Mouse (Mus musculus) heart, embryonic 16.5 days (tissue): ENCODE results near the gene 4930402H24Rik. TPM values are rescaled to one million over a fixed set of nuclear protein-coding genes. Genes with fewer than 3 reads are reported as not detected.

Experiments
- ATAC-seq: fragments of 200-750 bp; cut with Nextera tagmentation; replicated peaks from 2 replicates; pipeline ENCODE4 v1.8.0; 2017; ENCODE audit warnings: moderate number of reproducible peaks; ENCODE audit not compliant: insufficient read depth, low FRiP score; ENCODE audit errors: extremely low read depth
- H3K27ac ChIP-seq: fragments of 300-500 bp; sonication (generic); 2 replicates; pipeline ENCODE4 v1.5.1; 2014; ENCODE audit warnings: mild to moderate bottlenecking, low read length, control low read depth, moderate library complexity
- H3K27me3 ChIP-seq: fragments of 300-500 bp; sonication (generic); 2 replicates; pipeline ENCODE4 v1.6.1; 2014; ENCODE audit warnings: low read length, mixed read lengths; ENCODE audit not compliant: control insufficient read depth, insufficient read depth
- H3K36me3 ChIP-seq: fragments of 300-500 bp; sonication (generic); 2 replicates; pipeline ENCODE4 v1.6.1; 2014; ENCODE audit not compliant: control insufficient read depth, insufficient read depth
- H3K4me1 ChIP-seq: fragments of 300-500 bp; sonication (generic); 2 replicates; pipeline ENCODE4 v1.6.1; 2014; ENCODE audit warnings: low read length, mixed read lengths; ENCODE audit not compliant: control insufficient read depth, insufficient read depth
- H3K4me2 ChIP-seq: fragments of 300-500 bp; sonication (generic); 2 replicates; pipeline ENCODE4 v1.6.1; 2014; ENCODE audit warnings: low read depth, mild to moderate bottlenecking, control low read depth, low read length
- H3K4me3 ChIP-seq: fragments of 300-500 bp; sonication (generic); 2 replicates; pipeline ENCODE4 v1.5.1; 2014; ENCODE audit warnings: mild to moderate bottlenecking, control low read depth, low read length
- H3K9ac ChIP-seq: fragments of 300-500 bp; sonication (generic); 2 replicates; pipeline ENCODE4 v1.6.1; 2014; ENCODE audit warnings: low read length, control low read depth
- H3K9me3 ChIP-seq: fragments of 300-500 bp; sonication (generic); replicated peaks from 2 replicates; pipeline ENCODE4 v1.6.1; 2016; ENCODE audit warnings: low read length; ENCODE audit not compliant: control insufficient read depth
- WGBS: fragments of 180-500 bp; shearing (Covaris S2); extraction: QIAGEN DNeasy Blood & Tissue Kit; methylation state at CpG from one replicate; pipeline ENCODE4 v1.1.7; 2014; 5-methylcytosine and 5-hydroxymethylcytosine counted together
- polyA plus RNA-seq: library from polyadenylated mRNA; unstranded; fragments of >200 nt; fragmentation: Nextera tagmentation; extraction: Ambion mirVana; gene quantifications from 2 replicates; pipeline ENCODE4 v1.2.1, GENCODE M21; 2015

The 4930402H24Rik gene
- polyA plus RNA-seq, 1 experiment from 2014 or later = 51.5 TPM

GRCm38 (mm10) chr2:130696700-130697152 is 209.5 kb downstream of the 4930402H24Rik start:
- Histone ChIP-seq H3K27ac (no peak overlapping the region), H3K4me2 (peak overlapping the region; percentile 99), H3K4me1 (peaks cover 9% of the 10 kb centered on the region; the same call in 1 of the 2 replicates), H3K9me3 (no peaks in the 10 kb centered on the region), H3K36me3 (no peaks in the 10 kb centered on the region), H3K9ac (peak overlapping the region; percentile 69), H3K4me3 (peak overlapping the region; percentile 61), H3K27me3 (peaks cover 43% of the 10 kb centered on the region)
- ATAC-seq = no peak
- WGBS = 1% methylated on average over 31 of the region's 31 CpGs

DNA sequence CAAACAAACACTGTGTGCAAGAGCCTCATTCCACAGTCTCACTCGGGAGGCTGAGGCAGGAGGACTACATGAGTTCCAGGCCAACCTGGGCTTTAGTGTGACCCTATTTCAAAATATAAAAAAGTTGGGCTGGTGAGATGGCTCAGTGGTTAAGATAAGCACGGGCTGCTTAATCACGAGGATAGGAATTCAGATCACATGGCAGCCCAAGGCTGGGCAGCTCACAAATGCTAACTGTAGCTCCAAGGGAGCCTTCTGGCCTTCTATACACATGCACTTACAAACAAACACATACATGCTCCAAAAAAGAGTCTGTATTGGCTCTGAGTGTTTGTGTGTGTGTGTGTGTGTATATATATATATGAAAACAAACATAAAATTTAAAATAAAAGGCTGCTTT is 212.6 kb downstream of the 4930402H24Rik start:
- Histone ChIP-seq H3K4me1 (peaks cover 9% of the 10 kb centered on the region; the same call in 1 of the 2 replicates), H3K4me2 (no peak overlapping the region), H3K9ac (no peak overlapping the region), H3K9me3 (no peaks in the 10 kb centered on the region), H3K36me3 (no peaks in the 10 kb centered on the region), H3K27me3 (peaks cover 34% of the 10 kb centered on the region), H3K4me3 (no peak overlapping the region), H3K27ac (no peak overlapping the region)
- 31% methylated on average over 3 of the region's 3 CpGs for WGBS
- ATAC-seq = no peak

GRCm38 (mm10) chr2:130689011-130689410 is 217.2 kb downstream of the 4930402H24Rik start:
- no peak overlapping the region for H3K4me3 ChIP-seq
- H3K36me3 ChIP-seq = no peaks in the 10 kb centered on the region
- 71% methylated on average over 2 of the region's 2 CpGs for WGBS
- H3K27me3 ChIP-seq = no peaks in the 10 kb centered on the region
- ATAC-seq = no peak
- no peak overlapping the region for H3K9ac ChIP-seq
- H3K4me2 ChIP-seq = no peak overlapping the region
- H3K27ac ChIP-seq = no peak overlapping the region
- H3K4me1 ChIP-seq = no peaks in the 10 kb centered on the region
- H3K9me3 ChIP-seq = no peaks in the 10 kb centered on the region

DNA sequence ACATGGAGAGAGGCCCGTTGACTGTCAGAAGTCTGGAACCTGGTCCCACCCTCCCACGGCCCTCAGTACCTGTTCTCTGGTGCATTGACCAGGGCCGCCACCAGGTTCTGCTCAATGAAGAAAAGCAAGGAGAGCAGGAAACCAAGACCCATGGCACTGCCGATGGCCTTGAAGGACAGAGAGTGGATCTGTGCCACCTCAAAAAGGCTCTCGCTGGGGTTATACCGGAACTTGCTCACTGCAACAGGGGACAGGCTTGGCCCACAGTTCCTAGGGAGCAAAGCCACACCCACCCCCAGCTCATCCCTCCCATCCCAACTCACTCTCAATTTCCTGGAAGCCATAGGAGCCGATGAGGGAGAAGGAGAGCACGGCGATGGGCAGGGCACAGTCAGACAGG is 220.8 kb downstream of the 4930402H24Rik start:
- 89% methylated on average over 9 of the region's 9 CpGs for WGBS
- Histone ChIP-seq H3K4me1 (no peaks in the 10 kb centered on the region), H3K4me2 (no peak overlapping the region), H3K27me3 (no peaks in the 10 kb centered on the region), H3K9ac (no peak overlapping the region), H3K27ac (no peak overlapping the region), H3K36me3 (peaks cover 8% of the 10 kb centered on the region), H3K4me3 (no peak overlapping the region), H3K9me3 (no peaks in the 10 kb centered on the region)
- no peak; the same call in 1 of the 2 replicates for ATAC-seq

GRCm38 (mm10) chr2:130681531-130681930 is 224.7 kb downstream of the 4930402H24Rik start:
- no peaks in the 10 kb centered on the region for H3K4me1 ChIP-seq
- H3K4me3 ChIP-seq = no peak overlapping the region
- WGBS = 75% methylated on average over 3 of the region's 3 CpGs
- ATAC-seq = no peak
- H3K27ac ChIP-seq = no peak overlapping the region
- H3K36me3 ChIP-seq = peaks cover 37% of the 10 kb centered on the region
- no peaks in the 10 kb centered on the region for H3K27me3 ChIP-seq
- no peak overlapping the region for H3K4me2 ChIP-seq
- H3K9ac ChIP-seq = no peak overlapping the region
- H3K9me3 ChIP-seq = no peaks in the 10 kb centered on the region

DNA sequence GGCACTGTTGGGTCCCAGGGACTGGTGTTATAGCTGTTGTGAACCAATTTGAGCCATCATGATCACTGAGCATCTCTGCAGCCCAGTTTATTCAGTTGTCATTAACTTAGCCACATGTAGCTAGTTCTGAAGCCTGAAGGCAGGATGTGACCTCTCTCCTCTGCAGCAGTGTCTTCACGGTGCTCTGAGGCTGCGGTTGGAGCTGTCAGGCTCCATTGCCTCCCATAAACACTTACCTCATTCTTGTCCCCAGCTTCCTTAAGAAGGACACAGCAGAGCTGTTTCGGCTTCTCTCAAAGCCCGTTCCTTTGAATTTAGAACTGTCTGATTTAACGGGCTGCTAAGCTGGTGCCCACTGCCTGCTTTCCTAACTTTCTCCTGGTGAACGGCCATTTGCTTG is 226.3 kb downstream of the 4930402H24Rik start:
- H3K36me3 ChIP-seq = peaks cover 52% of the 10 kb centered on the region
- WGBS = 94% methylated on average over 6 of the region's 6 CpGs
- no peaks in the 10 kb centered on the region for H3K9me3 ChIP-seq
- no peak for ATAC-seq
- H3K9ac ChIP-seq = no peak overlapping the region
- H3K27ac ChIP-seq = no peak overlapping the region
- no peaks in the 10 kb centered on the region for H3K27me3 ChIP-seq
- no peak overlapping the region for H3K4me3 ChIP-seq
- no peak overlapping the region for H3K4me2 ChIP-seq
- no peaks in the 10 kb centered on the region for H3K4me1 ChIP-seq

DNA sequence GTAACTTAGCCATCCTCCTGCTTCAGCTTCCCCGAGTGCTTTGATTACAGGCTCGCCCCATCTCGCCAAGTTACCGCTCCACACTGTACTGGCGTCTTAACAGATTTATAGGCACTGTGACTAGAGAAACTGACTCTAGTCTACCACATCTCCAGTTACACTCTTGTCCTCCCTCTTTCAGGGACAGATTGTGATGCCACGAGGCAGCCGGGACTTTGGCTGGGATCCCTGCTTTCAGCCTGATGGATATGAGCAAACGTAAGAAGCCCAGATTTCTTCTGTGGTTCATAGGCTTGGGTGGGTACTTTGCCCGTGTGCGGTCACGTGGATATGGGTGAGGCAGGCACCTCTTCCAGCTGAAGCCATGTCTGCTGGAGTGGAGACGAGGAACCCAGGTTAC is 227.1 kb downstream of the 4930402H24Rik start:
- no peak for ATAC-seq
- peaks cover 58% of the 10 kb centered on the region for H3K36me3 ChIP-seq
- H3K4me3 ChIP-seq = no peak overlapping the region
- 92% methylated on average over 12 of the region's 12 CpGs for WGBS
- no peaks in the 10 kb centered on the region for H3K4me1 ChIP-seq
- H3K27me3 ChIP-seq = no peaks in the 10 kb centered on the region
- H3K9ac ChIP-seq = no peak overlapping the region
- H3K4me2 ChIP-seq = no peak overlapping the region
- H3K9me3 ChIP-seq = no peaks in the 10 kb centered on the region
- H3K27ac ChIP-seq = no peak overlapping the region

GRCm38 (mm10) chr2:130677211-130677610 is 229.0 kb downstream of the 4930402H24Rik start:
- no peak overlapping the region for H3K4me2 ChIP-seq
- H3K9me3 ChIP-seq = no peaks in the 10 kb centered on the region
- ATAC-seq = no peak
- H3K9ac ChIP-seq = no peak overlapping the region
- H3K4me1 ChIP-seq = no peaks in the 10 kb centered on the region
- no peak overlapping the region for H3K27ac ChIP-seq
- WGBS = 76% methylated on average over 10 of the region's 10 CpGs
- no peaks in the 10 kb centered on the region for H3K27me3 ChIP-seq
- no peak overlapping the region for H3K4me3 ChIP-seq
- peaks cover 71% of the 10 kb centered on the region for H3K36me3 ChIP-seq

GRCm38 (mm10) chr2:130667559-130667958 is 238.6 kb downstream of the 4930402H24Rik start, which contains the start of gene Itpa:
Gene Itpa (plus strand): TSS chr2:130667610.
- peak; percentile 46 for ATAC-seq

More at GRCm38 (mm10) chr2:130667559-130667958, 238.6 kb downstream of the 4930402H24Rik start, which contains the start of gene Itpa:
- H3K4me3 ChIP-seq = peak within 1 kb of the TSS; percentile 87
- H3K4me2 ChIP-seq = peak within 1 kb of the TSS; percentile 75
- H3K4me1 ChIP-seq = peaks cover 22% of the 10 kb centered on the region
- H3K9ac ChIP-seq = peak within 1 kb of the TSS; percentile 84
- under 1% methylated on average over 31 of the region's 31 CpGs for WGBS
- no peaks in the 10 kb centered on the region for H3K27me3 ChIP-seq
- H3K36me3 ChIP-seq = peaks cover 7% of the 10 kb centered on the region; the same call in 1 of the 2 replicates
- peak within 1 kb of the TSS; percentile 72 for H3K27ac ChIP-seq
- no peaks in the 10 kb centered on the region for H3K9me3 ChIP-seq
